Mouse (Mus musculus) urinary bladder, postnatal 10 days (tissue): ENCODE data around the gene Etd.
"Not testable (repeated sequence)": the region's sequence is repeated elsewhere in the genome, so short reads cannot be mapped to it uniquely, and the experiment has no call there.

Experiments used
- DNase-seq: peaks from one replicate; pipeline ENCODE4 v3.0.0; 2022; ENCODE audit warnings: low spot score

The Etd gene

DNA sequence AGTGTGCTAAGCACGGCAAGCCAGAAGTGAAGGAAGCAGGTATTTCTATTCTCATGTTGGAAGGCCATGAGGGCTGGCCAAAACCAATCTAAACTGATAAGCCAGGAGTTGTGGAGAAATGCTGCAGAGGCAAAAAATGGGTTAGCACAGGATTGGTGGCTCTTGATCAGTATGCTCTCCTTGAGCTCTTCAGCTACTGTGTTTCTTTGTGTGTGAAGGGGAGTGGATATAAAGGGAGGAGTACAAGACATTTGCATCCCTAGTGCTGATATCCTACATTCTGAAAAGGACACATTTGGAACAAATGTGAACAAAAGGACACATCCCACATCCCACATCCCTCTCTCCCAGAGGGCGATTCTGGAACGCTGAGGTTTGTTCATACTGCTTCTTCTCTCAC, at the start of gene Etd:
TSS of gene Etd (plus strand) at position 301 of the 400 bp plus-strand sequence.
- no peak for DNase-seq

DNA sequence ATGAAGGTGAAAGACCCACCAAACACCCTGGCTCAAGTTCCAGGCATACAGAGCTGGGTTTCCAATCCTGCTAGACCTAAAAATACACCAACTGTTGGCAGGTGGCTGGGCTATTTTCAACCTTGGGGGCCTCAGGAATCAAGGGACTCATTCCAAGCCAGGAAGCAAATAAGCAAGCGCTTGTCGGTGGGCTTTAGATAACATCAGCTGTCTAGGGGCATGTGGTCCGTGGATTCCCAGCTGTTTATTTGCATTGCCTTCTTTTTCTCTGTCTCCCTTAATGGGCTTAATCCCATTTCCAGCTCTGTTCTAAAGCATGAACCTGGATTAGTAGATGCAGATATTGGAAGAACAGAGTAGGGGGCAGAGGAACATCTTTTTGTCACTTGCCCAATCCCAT, 48.4 kb upstream of the Etd start:
- DNase-seq: no peak

DNA sequence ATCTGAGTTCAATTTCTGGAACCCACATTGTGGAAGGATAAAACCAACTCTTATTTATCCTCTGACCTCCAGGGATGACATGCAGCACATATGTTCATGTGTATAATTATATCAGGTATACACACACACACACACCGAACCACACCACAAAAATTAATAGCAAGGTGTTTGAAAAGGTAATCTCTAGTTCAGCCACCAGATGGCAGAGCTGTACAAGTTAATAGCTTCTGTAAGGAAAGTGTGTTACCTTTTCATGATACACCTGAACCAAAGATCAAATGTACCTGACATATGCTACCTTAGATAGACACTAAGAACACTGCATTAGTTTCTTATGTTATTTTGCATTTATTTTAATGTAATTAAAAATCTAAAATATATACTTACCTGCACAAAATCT, 1.8 kb upstream of the Etd start:
- no peak for DNase-seq

DNA sequence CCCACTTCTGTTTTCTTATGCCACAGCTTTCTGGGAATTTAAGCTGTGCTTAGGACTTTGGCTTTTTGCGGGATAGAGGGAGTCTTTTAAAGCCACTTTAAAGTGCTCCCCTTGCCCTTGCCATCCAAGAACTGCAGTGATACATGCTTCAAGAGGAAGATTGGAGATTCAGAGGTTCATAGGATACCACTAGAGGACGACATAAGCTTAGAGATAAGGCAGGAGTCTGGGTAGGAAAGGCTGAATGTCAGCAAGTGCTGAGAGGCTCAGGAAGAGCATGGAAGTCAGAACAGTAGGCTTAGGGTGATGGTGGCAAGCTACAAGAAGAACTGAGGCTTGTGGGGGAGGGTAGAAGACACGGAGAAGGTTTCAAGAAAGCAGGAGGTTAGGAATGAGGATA, 24.9 kb downstream of the Etd start:
- DNase-seq: no peak

DNA sequence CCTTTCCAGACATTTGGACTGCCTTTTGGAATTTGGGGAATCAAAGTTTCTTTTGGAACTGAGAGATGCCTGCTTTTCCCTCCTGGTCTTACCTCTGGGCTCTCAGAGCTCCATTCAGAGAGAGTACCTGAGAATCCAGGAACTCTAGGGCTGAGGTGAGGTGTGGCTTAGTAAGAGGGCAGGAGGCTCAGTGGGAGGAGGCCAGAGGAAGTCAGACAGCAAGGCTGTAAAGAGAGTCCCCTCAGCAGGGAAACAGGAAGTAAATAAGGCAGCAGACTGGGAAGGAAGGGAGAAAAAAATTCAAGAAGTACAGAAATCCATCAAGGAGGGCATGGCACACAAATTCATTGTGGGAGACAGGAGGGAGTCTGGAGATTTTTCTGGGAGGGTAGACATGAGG, 29.5 kb downstream of the Etd start:
- not testable (repeated sequence) for DNase-seq
